Mouse (Mus musculus) CH12.LX (cell line): Measurements from ENCODE around the gene Jdp2. TPM values are rescaled to one million over a fixed set of nuclear protein-coding genes. Genes with fewer than 3 reads are reported as not detected.

ENCODE experiments used
- DNase-seq: peaks from one replicate; pipeline ENCODE4 v3.0.0-alpha.2; 2013; ENCODE audit errors: extremely low read depth
- H3K27ac ChIP-seq: 2 replicates; pipeline ENCODE4 v1.5.1; 2012; ENCODE audit warnings: low read depth, mild to moderate bottlenecking, control low read depth, moderate library complexity; ENCODE audit not compliant: insufficient read depth
- H3K27me3 ChIP-seq: replicated peaks from 2 replicates; pipeline ENCODE3; 2012; ENCODE audit warnings: inconsistent platforms
- H3K36me3 ChIP-seq, 2 experiments: replicated peaks in 1 of 2; 2 replicates each; pipeline versions ENCODE3 to v1.6.1; 2012; ENCODE audit warnings: inconsistent platforms in 1 of 2, low read length in 1 of 2, mild to moderate bottlenecking in 1 of 2, mixed read lengths in 1 of 2, moderate library complexity in 1 of 2; ENCODE audit not compliant: control insufficient read depth in 1 of 2, insufficient read depth in 1 of 2
- H3K4me1 ChIP-seq, 2 experiments: 2 replicates each; pipeline ENCODE4 v1.6.1; 2012; ENCODE audit warnings: inconsistent platforms in 1 of 2, moderate library complexity in 1 of 2; ENCODE audit not compliant: insufficient read depth in 2 of 2, control insufficient read depth in 1 of 2
- H3K4me2 ChIP-seq: 2 replicates; pipeline ENCODE4 v1.6.1; 2012; ENCODE audit warnings: low read depth, mild to moderate bottlenecking, control low read depth; ENCODE audit not compliant: poor library complexity, insufficient read depth, severe bottlenecking
- H3K4me3 ChIP-seq, 3 experiments: fragments of 150-350 bp in 1 of 3; sonication (generic) in 1 of 3; replicated peaks in 1 of 3; 2 replicates each; pipeline versions ENCODE3 to v1.5.1; 2011 to 2012; ENCODE audit warnings: low read depth in 2 of 3, low read length in 2 of 3, mild to moderate bottlenecking in 2 of 3, moderate library complexity in 2 of 3, control low read depth in 1 of 3, improper control_type of control experiment in 1 of 3, inconsistent platforms in 1 of 3, mixed read lengths in 1 of 3; ENCODE audit not compliant: poor library complexity in 1 of 3
- H3K79me2 ChIP-seq: replicated peaks from 2 replicates; pipeline ENCODE4 v1.6.1; 2012; ENCODE audit warnings: mild to moderate bottlenecking, moderate library complexity; ENCODE audit not compliant: control insufficient read depth, poor library complexity, insufficient read depth, severe bottlenecking; ENCODE audit errors: extremely low read depth
- H3K9ac ChIP-seq: 2 replicates; pipeline ENCODE4 v1.6.1; 2012; ENCODE audit warnings: low read depth, mild to moderate bottlenecking, control low read depth, moderate library complexity; ENCODE audit not compliant: insufficient read depth
- H3K9me3 ChIP-seq: replicated peaks from 2 replicates; pipeline ENCODE3; 2012; ENCODE audit warnings: low read length, inconsistent platforms, mixed read lengths
- BHLHE40 ChIP-seq: IDR thresholded peaks from 2 replicates; pipeline ENCODE4 v1.6.1; 2011; ENCODE audit warnings: mild to moderate bottlenecking, low read depth, low read length, improper control_type of control experiment
- CHD2 ChIP-seq: IDR thresholded peaks from 2 replicates; pipeline ENCODE4 v1.6.1; 2011; ENCODE audit warnings: low read length, improper control_type of control experiment
- CTCF ChIP-seq, 2 experiments: IDR thresholded peaks in 1 of 2; conservative IDR thresholded peaks in 1 of 2; 2 replicates each; pipeline ENCODE4 v1.5.1; 2011 to 2012; ENCODE audit warnings: low read depth in 2 of 2, low read length in 2 of 2, improper control_type of control experiment in 1 of 2, inconsistent platforms in 1 of 2, mild to moderate bottlenecking in 1 of 2, moderate library complexity in 1 of 2
- E2F4 ChIP-seq: IDR thresholded peaks from 2 replicates; pipeline ENCODE4 v1.6.1; 2011; ENCODE audit warnings: low read depth, low read length, improper control_type of control experiment; ENCODE audit not compliant: insufficient replicate concordance
- ELF1 ChIP-seq: IDR thresholded peaks from 2 replicates; pipeline ENCODE4 v1.6.1; 2014; ENCODE audit warnings: low read depth, mild to moderate bottlenecking, inconsistent platforms, low read length, improper control_type of control experiment
- EP300 ChIP-seq: IDR thresholded peaks from 2 replicates; pipeline ENCODE4 v1.6.1; 2011; ENCODE audit warnings: low read length, improper control_type of control experiment
- ETS1 ChIP-seq: conservative IDR thresholded peaks from 2 replicates; pipeline ENCODE4 v1.6.1; 2012; ENCODE audit warnings: low read depth, mild to moderate bottlenecking, inconsistent platforms, low read length, improper control_type of control experiment, moderate library complexity
- HCFC1 ChIP-seq: IDR thresholded peaks from 2 replicates; pipeline ENCODE4 v1.6.1; 2012; ENCODE audit warnings: low read depth, mild to moderate bottlenecking, inconsistent platforms, low read length, improper control_type of control experiment
- JUN ChIP-seq: IDR thresholded peaks from 2 replicates; pipeline ENCODE4 v1.6.1; 2011; ENCODE audit warnings: low read depth, mild to moderate bottlenecking, low read length, improper control_type of control experiment, moderate library complexity; ENCODE audit not compliant: insufficient read depth
- JUND ChIP-seq: conservative IDR thresholded peaks from 2 replicates; pipeline ENCODE4 v1.6.1; 2011; ENCODE audit warnings: low read depth, low read length, improper control_type of control experiment
- MAX ChIP-seq: IDR thresholded peaks from 2 replicates; pipeline ENCODE4 v1.6.1; 2011; ENCODE audit warnings: low read length, improper control_type of control experiment
- MEF2A ChIP-seq: IDR thresholded peaks from 2 replicates; pipeline ENCODE4 v1.6.1; 2014; ENCODE audit warnings: low read depth, mild to moderate bottlenecking, inconsistent platforms, low read length, improper control_type of control experiment, borderline replicate concordance
- MXI1 ChIP-seq: IDR thresholded peaks from 2 replicates; pipeline ENCODE4 v1.6.1; 2011; ENCODE audit warnings: mild to moderate bottlenecking, low read depth, low read length, improper control_type of control experiment
- MYC ChIP-seq: IDR thresholded peaks from 2 replicates; pipeline ENCODE4 v1.6.1; 2011; ENCODE audit warnings: low read depth, mild to moderate bottlenecking, improper control_type of control experiment, low read length
- NELFE ChIP-seq: IDR thresholded peaks from 2 replicates; pipeline ENCODE4 v1.6.1; 2011; ENCODE audit warnings: low read depth, low read length, improper control_type of control experiment
- NRF1 ChIP-seq: IDR thresholded peaks from 2 replicates; pipeline ENCODE4 v1.6.1; 2014; ENCODE audit warnings: low read depth, mild to moderate bottlenecking, inconsistent platforms, low read length, improper control_type of control experiment, moderate library complexity
- POLR2A ChIP-seq: IDR thresholded peaks from 2 replicates; pipeline ENCODE4 v1.6.1; 2011; ENCODE audit warnings: low read depth, mild to moderate bottlenecking, improper control_type of control experiment, low read length
- SIN3A ChIP-seq: IDR thresholded peaks from 2 replicates; pipeline ENCODE4 v1.6.1; 2012; ENCODE audit warnings: low read length, improper control_type of control experiment, inconsistent platforms
- TBP ChIP-seq: conservative IDR thresholded peaks from 2 replicates; pipeline ENCODE4 v1.6.1; 2011; ENCODE audit warnings: low read depth, low read length, improper control_type of control experiment
- TCF12 ChIP-seq: IDR thresholded peaks from 2 replicates; pipeline ENCODE4 v1.6.1; 2014; ENCODE audit warnings: low read depth, mild to moderate bottlenecking, inconsistent platforms, low read length, improper control_type of control experiment
- UBTF ChIP-seq: IDR thresholded peaks from 2 replicates; pipeline ENCODE4 v1.6.1; 2012; ENCODE audit warnings: low read depth, mild to moderate bottlenecking, inconsistent platforms, low read length, improper control_type of control experiment, moderate library complexity
- USF1 ChIP-seq: IDR thresholded peaks from 2 replicates; pipeline ENCODE4 v1.6.1; 2014; ENCODE audit warnings: low read depth, mild to moderate bottlenecking, inconsistent platforms, low read length, improper control_type of control experiment
- USF2 ChIP-seq: conservative IDR thresholded peaks from 2 replicates; pipeline ENCODE4 v1.6.1; 2011; ENCODE audit warnings: low read depth, low read length, improper control_type of control experiment
- ZC3H11A ChIP-seq: IDR thresholded peaks from 2 replicates; pipeline ENCODE4 v1.6.1; 2012; ENCODE audit warnings: low read depth, mild to moderate bottlenecking, inconsistent platforms, low read length, improper control_type of control experiment
- ZMIZ1 ChIP-seq: IDR thresholded peaks from 2 replicates; pipeline ENCODE4 v1.6.1; 2012; ENCODE audit warnings: low read depth, mild to moderate bottlenecking, inconsistent platforms, low read length, improper control_type of control experiment
- ZNF384 ChIP-seq: IDR thresholded peaks from 2 replicates; pipeline ENCODE4 v1.6.1; 2012; ENCODE audit warnings: low read depth, low read length, improper control_type of control experiment, inconsistent platforms
- dilution Hi-C: fragments of 300-500 bp; cut with MboI; formaldehyde crosslinking; loops from 2 replicates; pipeline ENCODE4 v1.14.3; 2020; ENCODE audit warnings: low sequenced_read_pairs; ENCODE audit not compliant: extremely low pct_unique_long_range_greater_than_20kb, extremely low pct_ligation_motif_present
- in situ Hi-C: fragments of 300-500 bp; cut with MboI; formaldehyde crosslinking; loops from 3 replicates; pipeline ENCODE4 v1.14.3; 2019; ENCODE audit warnings: low sequenced_read_pairs, low pct_ligation_motif_present, low pct_unique_long_range_greater_than_20kb, mixed read lengths
- polyA plus RNA-seq: library from polyadenylated mRNA; unstranded; fragments of >175 nt; gene quantifications from 2 replicates; pipeline ENCODE4 v1.2.1, GENCODE M21; 2012; ENCODE audit warnings: low read depth; ENCODE audit not compliant: insufficient read length
- total RNA-seq, 2 experiments: library from RNA; depleted of rRNA; stranded (reverse); fragments of 300-350 nt in 1 of 2; fragments of >200 nt in 1 of 2; gene quantifications; 2 replicates each; pipeline ENCODE4 v1.2.3; 2012 to 2014

Gene Jdp2
- total and polyA plus RNA-seq, 3 experiments: 64.7 to 104 (median 86.5) TPM

- peak within 1 kb of the TSS; percentile 77 to 97 (median 88) for H3K4me3 ChIP-seq
- TF ChIP-seq SIN3A: peak; percentile 96
- TF ChIP-seq CTCF (conservative IDR thresholded peaks at IDR 0.05 in 1 of 2, IDR thresholded peaks at IDR 0.05 in 1 of 2; ENCODE audit: low read depth in 2 of 2, low read length in 2 of 2): no peak
- no peak for TF ChIP-seq MYC
- TF ChIP-seq ETS1: peak; percentile 83
- peak; percentile 70 for TF ChIP-seq NELFE
- TF ChIP-seq ELF1: peak; percentile 76
- TF ChIP-seq UBTF: peak; percentile 54; the same call in 1 of the 2 replicates
- TF ChIP-seq CHD2: no peak
- peak; percentile 46; the same call in 1 of the 2 replicates for TF ChIP-seq ZMIZ1
- TF ChIP-seq ZNF384: peak; percentile 85
- peak; percentile 78 for TF ChIP-seq POLR2A
- no peak for TF ChIP-seq ZC3H11A
- peak; percentile 76 for TF ChIP-seq TCF12
- peak; percentile 74 for TF ChIP-seq NRF1
- TF ChIP-seq TBP: peak; percentile 85; the same call in 1 of the 2 replicates
- TF ChIP-seq E2F4: no peak
- peak; percentile 93 for TF ChIP-seq MXI1
- TF ChIP-seq USF1: peak; percentile 89
- peak; percentile 84 for TF ChIP-seq MAX
- peak; percentile 65; the same call in 1 of the 2 replicates for TF ChIP-seq MEF2A
- no peak for TF ChIP-seq JUND
- TF ChIP-seq BHLHE40: peak; percentile 74
- TF ChIP-seq USF2: peak; percentile 83
- no peak for TF ChIP-seq JUN
- TF ChIP-seq EP300: no peak
- TF ChIP-seq HCFC1: peak; percentile 28; the same call in 1 of the 2 replicates
These were observed 87.8 kb downstream of the Jdp2 start, which contains the start of gene Batf for GRCm38 (mm10) chr12:85686466-85687216. TSS of gene Batf (plus strand) at chr12:85686669.

More at GRCm38 (mm10) chr12:85686466-85687216, 87.8 kb downstream of the Jdp2 start, which contains the start of gene Batf:
- peak within 1 kb of the TSS; percentile 91 for H3K4me2 ChIP-seq
- peaks cover 49% of the 10 kb centered on the region for H3K79me2 ChIP-seq
- peaks cover 2% of the 10 kb centered on the region for H3K9me3 ChIP-seq
- peak within 1 kb of the TSS; percentile 94 for H3K9ac ChIP-seq
- peak within 1 kb of the TSS; percentile 94 for H3K27ac ChIP-seq
- in situ Hi-C loops (loop anchor here (5.0 kb wide), 2 partner anchors 41 to 136 kb away; partner anchors contain the start of genes Erg28 and Ttll5), dilution Hi-C loops (no loop called here)
- H3K4me1 ChIP-seq: peaks cover 20 to 60% of the 10 kb centered on the region in 2 experiments
- H3K36me3 ChIP-seq: peaks cover 28 to 35% of the 10 kb centered on the region in 2 experiments
- no peaks in the 10 kb centered on the region for H3K27me3 ChIP-seq
- peak; percentile 77 for DNase-seq
